Mouse (Mus musculus) neural tube, embryonic 13.5 days (tissue): ENCODE results near the gene Fyn. TPM values are rescaled to one million over a fixed set of nuclear protein-coding genes. Genes with fewer than 3 reads are reported as not detected.
A peak's percentile ranks its signal among the peaks of the same experiment; 100 is the strongest.

Source experiments
- ATAC-seq: fragments of 200-750 bp; cut with Nextera tagmentation; 2 replicates; pipeline ENCODE4 v1.8.0; 2017; ENCODE audit warnings: low read depth, mild to moderate bottlenecking, moderate TSS enrichment, moderate library complexity
- H3K27ac ChIP-seq: fragments of 300-500 bp; sonication (generic); replicated peaks from 2 replicates; pipeline ENCODE4 v1.5.1; 2015; ENCODE audit warnings: moderate library complexity, mild to moderate bottlenecking, inconsistent platforms
- H3K27me3 ChIP-seq: fragments of 300-500 bp; sonication (generic); 2 replicates; pipeline ENCODE4 v1.6.1; 2015; ENCODE audit warnings: mild to moderate bottlenecking, inconsistent platforms
- H3K36me3 ChIP-seq: fragments of 300-500 bp; sonication (generic); 2 replicates; pipeline ENCODE4 v1.6.1; 2015; ENCODE audit warnings: mild to moderate bottlenecking, inconsistent platforms
- H3K4me1 ChIP-seq: fragments of 300-500 bp; sonication (generic); replicated peaks from 2 replicates; pipeline ENCODE4 v1.6.1; 2015; ENCODE audit warnings: inconsistent platforms
- H3K4me2 ChIP-seq: fragments of 300-500 bp; sonication (generic); 2 replicates; pipeline ENCODE4 v1.6.1; 2015; ENCODE audit warnings: inconsistent platforms, mild to moderate bottlenecking, moderate library complexity
- H3K4me3 ChIP-seq: fragments of 300-500 bp; sonication (generic); 2 replicates; pipeline ENCODE4 v1.5.1; 2015; ENCODE audit warnings: mild to moderate bottlenecking, inconsistent platforms
- H3K9ac ChIP-seq: fragments of 300-500 bp; sonication (generic); 2 replicates; pipeline ENCODE4 v1.6.1; 2015; ENCODE audit warnings: moderate library complexity, mild to moderate bottlenecking, inconsistent platforms
- H3K9me3 ChIP-seq: fragments of 300-500 bp; sonication (generic); 2 replicates; pipeline ENCODE4 v1.6.1; 2016; ENCODE audit warnings: inconsistent platforms
- WGBS: fragments of 180-500 bp; shearing (Covaris S2); methylation state at CpG from one replicate; pipeline ENCODE4 v1.1.7; 2015; 5-methylcytosine and 5-hydroxymethylcytosine counted together
- polyA plus RNA-seq: library from polyadenylated mRNA; unstranded; fragments of >200 nt; fragmentation: Nextera tagmentation; extraction: Ambion mirVana; gene quantifications from 2 replicates; pipeline ENCODE4 v1.2.1, GENCODE M21; 2015

Fyn gene
- polyA plus RNA-seq, 1 experiment from 2014 or later = 74.9 TPM

DNA sequence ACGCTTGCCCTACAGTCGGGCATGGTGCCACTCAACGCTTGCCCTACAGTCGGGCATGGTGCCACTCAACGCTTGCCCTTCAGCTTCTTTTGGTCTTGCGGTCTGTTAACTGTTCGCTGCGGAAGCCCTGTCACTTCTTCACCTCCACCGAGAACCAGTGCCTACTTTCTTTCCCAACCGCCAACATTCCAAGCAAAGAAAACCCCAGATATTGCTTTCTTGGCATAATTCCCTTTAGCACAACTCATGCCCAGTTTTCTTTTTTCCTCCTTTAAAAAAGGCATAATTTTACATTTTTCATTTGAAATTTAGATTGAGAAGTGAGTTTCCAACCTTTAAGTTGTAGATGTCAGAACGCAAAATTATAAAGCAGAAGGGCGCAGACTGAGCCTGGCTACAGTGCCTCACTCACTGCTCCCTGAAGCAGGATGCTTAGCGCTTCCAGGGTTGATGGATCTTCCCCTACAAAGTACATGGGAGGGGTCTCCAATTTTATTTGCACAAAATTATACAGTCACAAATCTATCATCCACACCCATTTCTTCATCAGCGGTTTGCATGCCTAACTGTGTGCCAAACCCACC lies 18.8 kb upstream of the Fyn start:
- Histone ChIP-seq H3K36me3 (no peaks in the 10 kb centered on the region), H3K4me3 (no peak overlapping the region), H3K27me3 (no peaks in the 10 kb centered on the region), H3K4me2 (no peak overlapping the region), H3K9me3 (no peaks in the 10 kb centered on the region), H3K9ac (no peak overlapping the region), H3K27ac (no peak overlapping the region), H3K4me1 (no peaks in the 10 kb centered on the region)
- no peak for ATAC-seq
- 95% methylated on average over 14 of the region's 14 CpGs for WGBS

- Histone ChIP-seq H3K9me3 (no peaks in the 10 kb centered on the region), H3K27me3 (no peaks in the 10 kb centered on the region)
- WGBS = 97% methylated on average over 4 of the region's 4 CpGs
These were observed 4.5 kb upstream of the Fyn start for GRCm38 (mm10) chr10:39364196-39364595.

GRCm38 (mm10) chr10:39369502-39369931 lies 862 bp downstream of the Fyn start:
- H3K4me3 ChIP-seq = peak overlapping the region; percentile 98
- peak overlapping the region; percentile 99 for H3K27ac ChIP-seq
- no peaks in the 10 kb centered on the region for H3K9me3 ChIP-seq
- WGBS = under 1% methylated on average over 42 of the region's 44 CpGs
- H3K4me2 ChIP-seq = peak overlapping the region; percentile 92
- ATAC-seq = peak; percentile 99
- H3K4me1 ChIP-seq = peaks cover 47% of the 10 kb centered on the region
- H3K36me3 ChIP-seq = no peaks in the 10 kb centered on the region
- H3K27me3 ChIP-seq = no peaks in the 10 kb centered on the region
- H3K9ac ChIP-seq = peak overlapping the region; percentile 99

More at GRCm38 (mm10) chr10:39364196-39364595, 4.5 kb upstream of the Fyn start:
- ATAC-seq = no peak
- Histone ChIP-seq H3K9ac (no peak overlapping the region), H3K36me3 (no peaks in the 10 kb centered on the region), H3K4me3 (no peak overlapping the region), H3K4me1 (peaks cover 11% of the 10 kb centered on the region), H3K27ac (no peak overlapping the region), H3K4me2 (no peak overlapping the region)

DNA sequence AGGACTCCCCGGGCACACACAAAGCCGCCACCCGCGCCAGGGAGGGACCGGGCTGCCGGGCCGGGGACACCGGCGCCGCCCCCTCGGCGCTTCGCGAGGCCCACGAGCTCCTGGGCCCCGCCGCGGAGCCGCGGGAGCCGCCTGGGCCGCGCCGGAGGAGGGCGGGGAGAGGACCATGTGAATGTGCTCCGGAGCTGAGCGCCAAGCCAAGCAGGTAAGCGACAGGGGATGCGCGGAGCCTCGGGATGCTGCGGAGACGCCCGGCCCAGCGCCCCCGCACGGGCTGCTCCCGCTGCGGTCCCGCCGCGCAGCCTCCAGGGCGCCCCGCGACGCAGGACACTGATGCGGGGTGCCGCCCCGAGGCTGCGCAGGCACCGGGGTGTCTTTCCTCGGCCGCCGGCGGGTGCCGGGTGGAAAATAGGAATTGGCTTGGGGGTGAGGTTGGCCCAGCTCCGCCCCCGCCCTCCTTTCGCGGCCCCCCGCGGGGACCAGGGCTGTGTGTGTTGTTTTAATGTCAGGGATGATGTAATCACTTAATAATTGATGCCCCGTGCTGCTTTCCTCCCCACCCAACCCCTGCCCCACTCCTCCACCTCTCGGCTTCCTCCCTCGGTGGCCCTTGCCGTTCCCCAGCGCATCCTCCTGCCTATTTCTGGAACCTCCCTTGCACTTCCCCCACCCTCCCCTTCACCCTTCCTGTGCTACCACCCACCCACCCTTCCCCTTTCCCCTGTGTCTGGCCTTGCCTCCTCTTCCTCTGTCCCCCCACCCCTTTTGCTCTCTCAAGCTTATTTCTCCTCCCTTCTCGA lies 1.5 kb downstream of the Fyn start:
- H3K36me3 ChIP-seq = no peaks in the 10 kb centered on the region
- H3K4me2 ChIP-seq = peak overlapping the region; percentile 92
- no peaks in the 10 kb centered on the region for H3K9me3 ChIP-seq
- H3K27ac ChIP-seq = peak overlapping the region; percentile 99
- under 1% methylated on average over 55 of the region's 68 CpGs for WGBS
- ATAC-seq = peak; percentile 79
- peak overlapping the region; percentile 99 for H3K9ac ChIP-seq
- peak overlapping the region; percentile 98 for H3K4me3 ChIP-seq
- no peaks in the 10 kb centered on the region for H3K27me3 ChIP-seq
- H3K4me1 ChIP-seq = peaks cover 54% of the 10 kb centered on the region

GRCm38 (mm10) chr10:39370786-39371221 lies 2.1 kb downstream of the Fyn start:
- Histone ChIP-seq H3K9ac (peak overlapping the region; percentile 99), H3K4me1 (peaks cover 59% of the 10 kb centered on the region), H3K27me3 (no peaks in the 10 kb centered on the region), H3K36me3 (no peaks in the 10 kb centered on the region), H3K4me3 (peak overlapping the region; percentile 98), H3K27ac (peak overlapping the region; percentile 99), H3K4me2 (peak overlapping the region; percentile 92), H3K9me3 (no peaks in the 10 kb centered on the region)
- WGBS = 1% methylated on average over 8 of the region's 8 CpGs
- ATAC-seq = peak; percentile 28

DNA sequence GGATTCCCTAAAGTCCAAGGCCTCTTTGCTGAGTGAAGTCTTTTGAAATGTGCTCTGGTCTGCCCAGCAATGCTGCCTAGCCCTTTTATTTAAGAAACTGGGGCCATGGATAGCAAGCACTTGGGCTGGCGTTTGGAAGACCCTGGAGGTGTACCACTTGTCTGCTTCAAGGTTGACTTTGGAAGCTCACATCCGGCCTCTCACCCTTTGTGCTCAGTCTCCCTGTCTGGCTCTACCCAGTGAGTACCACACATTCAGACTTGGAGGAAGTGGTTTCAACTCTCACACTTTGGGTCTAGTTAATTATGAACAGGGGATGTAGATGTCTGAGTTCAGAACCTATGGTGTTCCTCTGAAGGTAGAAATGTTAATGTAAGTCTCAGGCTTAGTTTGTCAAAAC lies 2.8 kb downstream of the Fyn start:
- Histone ChIP-seq H3K4me2 (peak overlapping the region; percentile 92), H3K36me3 (no peaks in the 10 kb centered on the region), H3K27me3 (no peaks in the 10 kb centered on the region), H3K4me1 (peaks cover 65% of the 10 kb centered on the region), H3K9ac (peak overlapping the region; percentile 99), H3K9me3 (no peaks in the 10 kb centered on the region), H3K4me3 (peak overlapping the region; percentile 98), H3K27ac (peak overlapping the region; percentile 99)
- no peak for ATAC-seq
- 25% methylated on average over 2 of the region's 2 CpGs for WGBS

GRCm38 (mm10) chr10:39371991-39372390 lies 3.3 kb downstream of the Fyn start:
- H3K9me3 ChIP-seq = no peaks in the 10 kb centered on the region
- no peak overlapping the region for H3K9ac ChIP-seq
- 65% methylated on average over 5 of the region's 5 CpGs for WGBS
- H3K36me3 ChIP-seq = no peaks in the 10 kb centered on the region
- H3K27me3 ChIP-seq = no peaks in the 10 kb centered on the region
- no peak overlapping the region for H3K27ac ChIP-seq
- H3K4me2 ChIP-seq = peak overlapping the region; percentile 92
- peak overlapping the region; percentile 98 for H3K4me3 ChIP-seq
- no peak for ATAC-seq
- peaks cover 71% of the 10 kb centered on the region for H3K4me1 ChIP-seq

- H3K27me3 ChIP-seq = no peaks in the 10 kb centered on the region
- peaks cover 94% of the 10 kb centered on the region for H3K4me1 ChIP-seq
- no peak overlapping the region for H3K4me2 ChIP-seq
- no peak overlapping the region for H3K9ac ChIP-seq
- 0 out of 2 replicates have a peak overlapping the region, but pooled peaks have one; percentile 33 for H3K27ac ChIP-seq
- no peak for ATAC-seq
- no peak overlapping the region for H3K4me3 ChIP-seq
- WGBS = 63% methylated on average over 9 of the region's 9 CpGs
- H3K9me3 ChIP-seq = no peaks in the 10 kb centered on the region
- H3K36me3 ChIP-seq = no peaks in the 10 kb centered on the region
These were observed 8.0 kb downstream of the Fyn start for GRCm38 (mm10) chr10:39376676-39377075.

GRCm38 (mm10) chr10:39377219-39377618 lies 8.6 kb downstream of the Fyn start:
- H3K4me3 ChIP-seq = no peak overlapping the region
- H3K36me3 ChIP-seq = no peaks in the 10 kb centered on the region
- H3K9ac ChIP-seq = no peak overlapping the region
- no peak overlapping the region for H3K4me2 ChIP-seq
- no peaks in the 10 kb centered on the region for H3K9me3 ChIP-seq
- no peak overlapping the region for H3K27ac ChIP-seq
- H3K27me3 ChIP-seq = no peaks in the 10 kb centered on the region
- WGBS = 69% methylated on average over 5 of the region's 5 CpGs
- H3K4me1 ChIP-seq = peaks cover 94% of the 10 kb centered on the region
- ATAC-seq = no peak

DNA sequence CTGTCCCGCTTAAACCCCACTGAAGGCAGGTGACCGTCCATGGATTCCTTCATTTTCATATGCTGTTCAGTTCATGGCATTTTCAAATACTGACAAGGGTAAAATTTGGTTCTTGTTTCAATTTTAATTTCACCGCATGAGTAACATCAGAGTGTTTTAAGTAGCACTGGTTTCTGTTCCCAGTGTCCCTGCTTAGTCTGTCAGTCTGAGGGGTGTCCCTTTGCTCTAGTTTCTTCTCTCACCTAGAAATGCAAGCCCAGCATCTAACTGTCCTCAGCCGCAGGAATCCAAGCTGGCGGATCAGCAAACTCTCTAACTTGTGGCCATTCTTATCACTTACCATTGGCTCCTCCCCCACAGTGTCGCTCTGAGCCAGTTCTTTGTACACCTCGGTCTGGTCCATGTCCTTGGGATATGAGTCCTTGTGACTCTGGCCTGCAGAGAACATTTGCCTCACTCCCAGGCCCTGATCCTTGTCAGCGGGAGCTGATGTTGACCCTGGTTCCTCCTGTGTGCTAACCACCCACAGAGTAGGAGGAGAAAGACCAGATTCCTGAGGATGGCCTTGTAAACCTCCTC lies 9.5 kb downstream of the Fyn start:
- 87% methylated on average over 8 of the region's 8 CpGs for WGBS
- Histone ChIP-seq H3K4me1 (peaks cover 94% of the 10 kb centered on the region), H3K27ac (no peak overlapping the region; the same call in 1 of the 2 replicates)

DNA sequence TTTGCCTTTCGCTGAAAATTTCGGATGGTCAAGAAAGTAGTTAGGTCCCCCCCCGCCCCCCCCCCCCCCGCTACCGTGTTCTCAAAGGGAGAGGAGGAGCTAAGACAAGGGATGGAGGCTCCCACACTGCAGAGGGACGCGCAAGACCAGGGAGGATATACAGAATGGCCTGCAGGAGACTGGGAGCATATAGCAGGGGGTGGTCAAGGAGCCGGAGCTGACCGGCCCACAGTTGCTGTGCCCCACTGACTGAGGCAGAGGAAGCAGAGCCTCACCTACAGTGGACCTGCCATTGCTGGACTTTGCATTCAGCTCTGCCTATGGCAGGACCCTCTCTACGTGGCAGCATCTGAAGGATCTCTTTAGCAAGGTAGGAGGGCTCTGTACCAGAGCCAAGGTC lies 10.6 kb downstream of the Fyn start:
- Histone ChIP-seq H3K9ac (no peak overlapping the region), H3K9me3 (no peaks in the 10 kb centered on the region), H3K4me3 (no peak overlapping the region), H3K4me2 (no peak overlapping the region), H3K36me3 (no peaks in the 10 kb centered on the region), H3K4me1 (peaks cover 91% of the 10 kb centered on the region), H3K27ac (no peak overlapping the region), H3K27me3 (no peaks in the 10 kb centered on the region)
- ATAC-seq = peak; percentile 29; the same call in 1 of the 2 replicates
- 60% methylated on average over 10 of the region's 10 CpGs for WGBS

More for the DNA sequence above, 9.5 kb downstream of the Fyn start:
- Histone ChIP-seq H3K27me3 (no peaks in the 10 kb centered on the region), H3K36me3 (no peaks in the 10 kb centered on the region), H3K4me3 (no peak overlapping the region), H3K9me3 (no peaks in the 10 kb centered on the region), H3K4me2 (no peak overlapping the region), H3K9ac (no peak overlapping the region)
- ATAC-seq = no peak

DNA sequence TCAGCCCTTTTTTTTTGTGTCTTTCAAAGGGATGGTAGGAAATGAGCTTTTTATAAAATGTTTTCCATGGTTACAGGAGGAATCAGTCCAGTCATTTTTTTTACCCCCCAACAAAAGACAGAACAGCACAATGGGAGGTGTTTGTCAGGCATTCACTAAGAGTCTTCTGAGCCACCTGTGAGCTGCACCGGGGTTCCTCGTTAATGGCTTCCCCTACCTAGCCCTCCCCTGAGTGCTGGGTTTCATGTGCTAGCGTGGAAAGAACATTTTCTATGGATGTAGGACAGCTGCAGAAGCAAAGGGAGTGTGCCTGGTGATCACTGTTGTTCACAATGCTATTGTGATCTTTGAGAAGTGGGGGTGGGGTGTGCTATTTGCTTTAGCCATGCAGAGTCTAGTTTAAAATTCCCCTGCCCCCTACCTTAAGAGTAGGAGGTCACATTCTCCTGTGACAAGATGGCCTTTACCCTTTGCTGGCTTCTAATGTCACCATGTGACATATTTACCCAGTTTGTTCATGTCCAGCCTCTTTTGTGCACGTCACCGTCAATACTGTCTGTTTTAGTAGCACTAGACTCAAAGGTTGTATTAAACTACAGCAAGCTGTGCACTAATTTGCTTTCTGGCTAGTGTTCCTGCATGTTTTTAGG lies 11.2 kb downstream of the Fyn start:
- H3K27ac ChIP-seq = no peak overlapping the region
- no peaks in the 10 kb centered on the region for H3K27me3 ChIP-seq
- H3K36me3 ChIP-seq = no peaks in the 10 kb centered on the region
- H3K4me2 ChIP-seq = no peak overlapping the region
- ATAC-seq = no peak
- H3K9ac ChIP-seq = no peak overlapping the region
- peaks cover 91% of the 10 kb centered on the region for H3K4me1 ChIP-seq
- no peaks in the 10 kb centered on the region for H3K9me3 ChIP-seq
- WGBS = 34% methylated on average over 5 of the region's 5 CpGs
- H3K4me3 ChIP-seq = no peak overlapping the region
